Mouse (Mus musculus) bone marrow macrophage, adult 2 months (primary cell): Measurements from ENCODE around the gene Hsph1.

Source experiments
- CTCF ChIP-seq: IDR thresholded peaks from 2 replicates; pipeline ENCODE4 v1.5.1; 2012; ENCODE audit warnings: low read depth, mild to moderate bottlenecking, low read length, moderate library complexity
- POLR2A ChIP-seq: IDR thresholded peaks from 2 replicates; pipeline ENCODE4 v1.6.1; 2012; ENCODE audit warnings: mild to moderate bottlenecking, low read depth, low read length, borderline replicate concordance

- TF ChIP-seq POLR2A (no peak), CTCF (no peak)
These were observed 12.8 kb upstream of the Hsph1 start for GRCm38 (mm10) chr5:149648895-149649406.
